Mouse (Mus musculus): ENCODE data around the gene Ncln. TPM values are rescaled to one million over a fixed set of nuclear protein-coding genes. Genes with fewer than 3 reads are reported as not detected.

Gene Ncln
- polyA plus RNA-seq, 1 experiment from 2014 or later: 94.0 TPM

GRCm38 (mm10) chr10:81466066-81466465, 30.1 kb downstream of the Ncln start:
- Histone ChIP-seq H3K36me3 (no peaks in the 10 kb centered on the region), H3K4me2 (no peak overlapping the region), H3K4me3 (no peak overlapping the region), H3K27ac (no peak overlapping the region), H3K4me1 (peaks cover 24% of the 10 kb centered on the region), H3K9ac (no peak overlapping the region), H3K27me3 (peaks cover 98% of the 10 kb centered on the region), H3K9me3 (no peaks in the 10 kb centered on the region)
- no peak for ATAC-seq (ENCODE audit: insufficient number of reproducible peaks, low FRiP score, low TSS enrichment, low read depth)
- 87% methylated on average over 2 of the region's 2 CpGs for WGBS

- ATAC-seq (ENCODE audit: insufficient number of reproducible peaks, low FRiP score, low TSS enrichment, low read depth): no peak
- no peak overlapping the region for H3K4me2 ChIP-seq
- H3K27me3 ChIP-seq: peaks cover 99% of the 10 kb centered on the region
- no peak overlapping the region for H3K9ac ChIP-seq
- 1% methylated on average over 5 of the region's 5 CpGs for WGBS
- no peaks in the 10 kb centered on the region for H3K36me3 ChIP-seq
- H3K27ac ChIP-seq: no peak overlapping the region
- peaks cover 24% of the 10 kb centered on the region for H3K4me1 ChIP-seq
- H3K4me3 ChIP-seq: no peak overlapping the region
- no peaks in the 10 kb centered on the region for H3K9me3 ChIP-seq
These were observed 30.9 kb downstream of the Ncln start for GRCm38 (mm10) chr10:81465265-81465645.

GRCm38 (mm10) chr10:81464405-81465264, 31.6 kb downstream of the Ncln start:
- peaks cover 24% of the 10 kb centered on the region for H3K4me1 ChIP-seq
- H3K27me3 ChIP-seq: peaks cover 100% of the 10 kb centered on the region
- 2% methylated on average over 33 of the region's 33 CpGs for WGBS
- peak; percentile 43 for ATAC-seq (ENCODE audit: insufficient number of reproducible peaks, low FRiP score, low TSS enrichment, low read depth)
- no peak overlapping the region for H3K9ac ChIP-seq
- H3K4me3 ChIP-seq: peak overlapping the region; percentile 26
- H3K27ac ChIP-seq: no peak overlapping the region
- H3K36me3 ChIP-seq: no peaks in the 10 kb centered on the region
- peak overlapping the region; percentile 47 for H3K4me2 ChIP-seq
- H3K9me3 ChIP-seq: no peaks in the 10 kb centered on the region

GRCm38 (mm10) chr10:81463531-81463930, 32.7 kb downstream of the Ncln start:
- no peak for ATAC-seq (ENCODE audit: insufficient number of reproducible peaks, low FRiP score, low TSS enrichment, low read depth)
- 70% methylated on average over 4 of the region's 4 CpGs for WGBS
- H3K4me3 ChIP-seq: no peak overlapping the region
- H3K9ac ChIP-seq: no peak overlapping the region
- peaks cover 24% of the 10 kb centered on the region for H3K4me1 ChIP-seq
- peaks cover 100% of the 10 kb centered on the region for H3K27me3 ChIP-seq
- H3K27ac ChIP-seq: no peak overlapping the region
- H3K9me3 ChIP-seq: no peaks in the 10 kb centered on the region
- no peaks in the 10 kb centered on the region for H3K36me3 ChIP-seq
- no peak overlapping the region for H3K4me2 ChIP-seq

GRCm38 (mm10) chr10:81462917-81463316, 33.3 kb downstream of the Ncln start:
- WGBS: 68% methylated on average over 7 of the region's 7 CpGs
- peaks cover 24% of the 10 kb centered on the region for H3K4me1 ChIP-seq
- H3K9me3 ChIP-seq: no peaks in the 10 kb centered on the region
- ATAC-seq (ENCODE audit: insufficient number of reproducible peaks, low FRiP score, low TSS enrichment, low read depth): no peak
- peaks cover 100% of the 10 kb centered on the region for H3K27me3 ChIP-seq
- H3K4me3 ChIP-seq: no peak overlapping the region
- no peak overlapping the region for H3K4me2 ChIP-seq
- no peaks in the 10 kb centered on the region for H3K36me3 ChIP-seq
- no peak overlapping the region for H3K27ac ChIP-seq
- H3K9ac ChIP-seq: no peak overlapping the region

- Histone ChIP-seq H3K9me3 (no peaks in the 10 kb centered on the region), H3K9ac (no peak overlapping the region), H3K27ac (no peak overlapping the region), H3K4me3 (no peak overlapping the region), H3K27me3 (peaks cover 100% of the 10 kb centered on the region), H3K4me1 (peaks cover 24% of the 10 kb centered on the region), H3K4me2 (no peak overlapping the region), H3K36me3 (no peaks in the 10 kb centered on the region)
- 33% methylated on average over 7 of the region's 7 CpGs for WGBS
- no peak for ATAC-seq (ENCODE audit: insufficient number of reproducible peaks, low FRiP score, low TSS enrichment, low read depth)
These were observed 33.8 kb downstream of the Ncln start for GRCm38 (mm10) chr10:81462415-81462804.

GRCm38 (mm10) chr10:81461673-81462414, 34.3 kb downstream of the Ncln start:
- H3K4me2 ChIP-seq: no peak overlapping the region
- H3K9me3 ChIP-seq: no peaks in the 10 kb centered on the region
- no peaks in the 10 kb centered on the region for H3K36me3 ChIP-seq
- H3K27me3 ChIP-seq: peaks cover 100% of the 10 kb centered on the region
- ATAC-seq (ENCODE audit: insufficient number of reproducible peaks, low FRiP score, low TSS enrichment, low read depth): no peak
- 5% methylated on average over 16 of the region's 16 CpGs for WGBS
- H3K4me1 ChIP-seq: peaks cover 24% of the 10 kb centered on the region
- no peak overlapping the region for H3K27ac ChIP-seq
- no peak overlapping the region for H3K9ac ChIP-seq
- no peak overlapping the region for H3K4me3 ChIP-seq

GRCm38 (mm10) chr10:81460951-81461350, 35.2 kb downstream of the Ncln start:
- Histone ChIP-seq H3K9me3 (no peaks in the 10 kb centered on the region), H3K4me3 (no peak overlapping the region), H3K36me3 (no peaks in the 10 kb centered on the region), H3K27me3 (peaks cover 100% of the 10 kb centered on the region), H3K27ac (no peak overlapping the region), H3K4me2 (no peak overlapping the region), H3K9ac (no peak overlapping the region), H3K4me1 (peaks cover 24% of the 10 kb centered on the region)
- ATAC-seq (ENCODE audit: insufficient number of reproducible peaks, low FRiP score, low TSS enrichment, low read depth): no peak
- 36% methylated on average over 11 of the region's 11 CpGs for WGBS

- no peak overlapping the region for H3K4me3 ChIP-seq
- no peak overlapping the region for H3K9ac ChIP-seq
- WGBS: 22% methylated on average over 20 of the region's 20 CpGs
- H3K36me3 ChIP-seq: no peaks in the 10 kb centered on the region
- H3K27me3 ChIP-seq: peaks cover 100% of the 10 kb centered on the region
- H3K4me2 ChIP-seq: no peak overlapping the region
- ATAC-seq (ENCODE audit: insufficient number of reproducible peaks, low FRiP score, low TSS enrichment, low read depth): no peak
- peaks cover 23% of the 10 kb centered on the region for H3K4me1 ChIP-seq
- H3K9me3 ChIP-seq: no peaks in the 10 kb centered on the region
- no peak overlapping the region for H3K27ac ChIP-seq
These were observed 35.7 kb downstream of the Ncln start for GRCm38 (mm10) chr10:81460471-81460870.

- no peak overlapping the region for H3K27ac ChIP-seq
- H3K4me2 ChIP-seq: no peak overlapping the region
- 50% methylated on average over 21 of the region's 21 CpGs for WGBS
- H3K9ac ChIP-seq: no peak overlapping the region
- H3K4me1 ChIP-seq: peaks cover 13% of the 10 kb centered on the region
- H3K36me3 ChIP-seq: no peaks in the 10 kb centered on the region
- peaks cover 100% of the 10 kb centered on the region for H3K27me3 ChIP-seq
- no peak for ATAC-seq (ENCODE audit: insufficient number of reproducible peaks, low FRiP score, low TSS enrichment, low read depth)
- no peak overlapping the region for H3K4me3 ChIP-seq
- H3K9me3 ChIP-seq: no peaks in the 10 kb centered on the region
These were observed 36.8 kb downstream of the Ncln start for GRCm38 (mm10) chr10:81459399-81459798.

GRCm38 (mm10) chr10:81458267-81458666, 37.9 kb downstream of the Ncln start:
- ATAC-seq (ENCODE audit: insufficient number of reproducible peaks, low FRiP score, low TSS enrichment, low read depth): no peak
- WGBS: 76% methylated on average over 6 of the region's 6 CpGs
- Histone ChIP-seq H3K4me3 (no peak overlapping the region), H3K36me3 (no peaks in the 10 kb centered on the region), H3K9ac (no peak overlapping the region), H3K27ac (no peak overlapping the region), H3K4me2 (no peak overlapping the region), H3K27me3 (peaks cover 99% of the 10 kb centered on the region), H3K4me1 (peaks cover 8% of the 10 kb centered on the region), H3K9me3 (no peaks in the 10 kb centered on the region)

- H3K4me3 ChIP-seq: no peak overlapping the region
- peaks cover 99% of the 10 kb centered on the region for H3K27me3 ChIP-seq
- peaks cover 13% of the 10 kb centered on the region for H3K4me1 ChIP-seq
- no peak overlapping the region for H3K9ac ChIP-seq
- no peak overlapping the region for H3K27ac ChIP-seq
- H3K4me2 ChIP-seq: no peak overlapping the region
- no peaks in the 10 kb centered on the region for H3K36me3 ChIP-seq
- WGBS: 82% methylated on average over 8 of the region's 8 CpGs
- ATAC-seq (ENCODE audit: insufficient number of reproducible peaks, low FRiP score, low TSS enrichment, low read depth): no peak
- H3K9me3 ChIP-seq: no peaks in the 10 kb centered on the region
These were observed 38.6 kb downstream of the Ncln start for GRCm38 (mm10) chr10:81457624-81458023.
